Mouse (Mus musculus) kidney, embryonic 15.5 days (tissue): Measurements from ENCODE around the gene Rbm44. TPM values are rescaled to one million over a fixed set of nuclear protein-coding genes. Genes with fewer than 3 reads are reported as not detected.

ENCODE experiments used
- ATAC-seq: fragments of 200-750 bp; cut with Nextera tagmentation; replicated peaks from 2 replicates; pipeline ENCODE4 v1.8.0; 2017; ENCODE audit warnings: moderate TSS enrichment; ENCODE audit not compliant: low FRiP score
- H3K27ac ChIP-seq: fragments of 300-500 bp; sonication (generic); 2 replicates; pipeline ENCODE4 v1.5.1; 2015; ENCODE audit warnings: mild to moderate bottlenecking, inconsistent platforms
- H3K27me3 ChIP-seq: fragments of 300-500 bp; sonication (generic); 2 replicates; pipeline ENCODE4 v1.6.1; 2015; ENCODE audit warnings: inconsistent platforms
- H3K36me3 ChIP-seq: fragments of 300-500 bp; sonication (generic); 2 replicates; pipeline ENCODE4 v1.6.1; 2015; ENCODE audit warnings: inconsistent platforms
- H3K4me1 ChIP-seq: fragments of 300-500 bp; sonication (generic); 2 replicates; pipeline ENCODE4 v1.6.1; 2015; ENCODE audit warnings: inconsistent platforms
- H3K4me2 ChIP-seq: fragments of 300-500 bp; sonication (generic); 2 replicates; pipeline ENCODE4 v1.6.1; 2015; ENCODE audit warnings: moderate library complexity, mild to moderate bottlenecking, inconsistent platforms
- H3K4me3 ChIP-seq: fragments of 300-500 bp; sonication (generic); replicated peaks from 2 replicates; pipeline ENCODE4 v1.5.1; 2015; ENCODE audit warnings: mild to moderate bottlenecking, inconsistent platforms
- H3K9ac ChIP-seq: fragments of 300-500 bp; sonication (generic); 2 replicates; pipeline ENCODE4 v1.6.1; 2015; ENCODE audit warnings: mild to moderate bottlenecking, inconsistent platforms
- H3K9me3 ChIP-seq: fragments of 300-500 bp; sonication (generic); replicated peaks from 2 replicates; pipeline ENCODE4 v1.6.1; 2016; ENCODE audit warnings: inconsistent platforms
- WGBS: fragments of 180-500 bp; shearing (Covaris S2); methylation state at CpG from one replicate; pipeline ENCODE4 v1.1.7; 2015; ENCODE audit warnings: mixed read lengths; 5-methylcytosine and 5-hydroxymethylcytosine counted together
- polyA plus RNA-seq: library from polyadenylated mRNA; unstranded; fragments of >200 nt; fragmentation: Nextera tagmentation; extraction: Ambion mirVana; gene quantifications from 2 replicates; pipeline ENCODE4 v1.2.1, GENCODE M21; 2015

Rbm44 gene
- polyA plus RNA-seq, 1 experiment from 2014 or later: 0.61 TPM

- Histone ChIP-seq H3K4me1 (peaks cover 26% of the 10 kb centered on the region), H3K27ac (no peak overlapping the region), H3K36me3 (no peaks in the 10 kb centered on the region), H3K4me3 (peak overlapping the region; percentile 45), H3K9me3 (no peaks in the 10 kb centered on the region), H3K9ac (peak overlapping the region; percentile 33; the same call in 1 of the 2 replicates), H3K4me2 (peak overlapping the region; percentile 86), H3K27me3 (peaks cover 48% of the 10 kb centered on the region)
- WGBS: 9% methylated on average over 14 of the region's 14 CpGs
- ATAC-seq: no peak; the same call in 1 of the 2 replicates
Measured at GRCm38 (mm10) chr1:91180174-91180565, 35.3 kb downstream of the Rbm44 start.

- peak overlapping the region; percentile 45; the same call in 1 of the 2 replicates for H3K4me3 ChIP-seq
- peak overlapping the region; percentile 86; the same call in 1 of the 2 replicates for H3K4me2 ChIP-seq
- 70% methylated on average over 6 of the region's 6 CpGs for WGBS
- no peak overlapping the region for H3K27ac ChIP-seq
- ATAC-seq: no peak
- peaks cover 48% of the 10 kb centered on the region for H3K27me3 ChIP-seq
- H3K4me1 ChIP-seq: peaks cover 26% of the 10 kb centered on the region
- no peaks in the 10 kb centered on the region for H3K36me3 ChIP-seq
- no peaks in the 10 kb centered on the region for H3K9me3 ChIP-seq
- H3K9ac ChIP-seq: no peak overlapping the region
Measured at GRCm38 (mm10) chr1:91180723-91181122, 35.8 kb downstream of the Rbm44 start.

- peaks cover 26% of the 10 kb centered on the region for H3K4me1 ChIP-seq
- no peaks in the 10 kb centered on the region for H3K9me3 ChIP-seq
- H3K27me3 ChIP-seq: peaks cover 48% of the 10 kb centered on the region
- WGBS: 34% methylated on average over 5 of the region's 5 CpGs
- ATAC-seq: no peak
- no peak overlapping the region for H3K4me3 ChIP-seq
- H3K36me3 ChIP-seq: no peaks in the 10 kb centered on the region
- H3K9ac ChIP-seq: no peak overlapping the region
- no peak overlapping the region for H3K4me2 ChIP-seq
- H3K27ac ChIP-seq: no peak overlapping the region
Measured at GRCm38 (mm10) chr1:91181261-91181660, 36.4 kb downstream of the Rbm44 start.

- no peak for ATAC-seq
- Histone ChIP-seq H3K4me1 (peaks cover 26% of the 10 kb centered on the region), H3K27me3 (peaks cover 48% of the 10 kb centered on the region), H3K4me2 (peak overlapping the region; percentile 17), H3K9me3 (no peaks in the 10 kb centered on the region), H3K4me3 (no peak overlapping the region), H3K27ac (no peak overlapping the region), H3K36me3 (no peaks in the 10 kb centered on the region), H3K9ac (no peak overlapping the region)
- 33% methylated on average over 12 of the region's 12 CpGs for WGBS
Measured at GRCm38 (mm10) chr1:91181784-91182450, 37.0 kb downstream of the Rbm44 start.

GRCm38 (mm10) chr1:91183305-91183704, 38.4 kb downstream of the Rbm44 start:
- Histone ChIP-seq H3K27me3 (peaks cover 48% of the 10 kb centered on the region), H3K27ac (no peak overlapping the region), H3K9ac (no peak overlapping the region), H3K36me3 (no peaks in the 10 kb centered on the region), H3K9me3 (no peaks in the 10 kb centered on the region), H3K4me1 (peaks cover 26% of the 10 kb centered on the region), H3K4me2 (no peak overlapping the region), H3K4me3 (no peak overlapping the region)
- no peak for ATAC-seq
- WGBS: 83% methylated on average over 10 of the region's 10 CpGs

- H3K27me3 ChIP-seq: peaks cover 26% of the 10 kb centered on the region
- no peak for ATAC-seq
- no peak overlapping the region for H3K27ac ChIP-seq
- no peak overlapping the region for H3K4me3 ChIP-seq
- H3K9ac ChIP-seq: no peak overlapping the region
- no peaks in the 10 kb centered on the region for H3K9me3 ChIP-seq
- H3K4me1 ChIP-seq: peaks cover 2% of the 10 kb centered on the region
- WGBS: 81% methylated on average over 6 of the region's 6 CpGs
- H3K36me3 ChIP-seq: no peaks in the 10 kb centered on the region
- H3K4me2 ChIP-seq: no peak overlapping the region
Measured at GRCm38 (mm10) chr1:91186677-91187076, 41.8 kb downstream of the Rbm44 start.

- no peaks in the 10 kb centered on the region for H3K9me3 ChIP-seq
- H3K27ac ChIP-seq: no peak overlapping the region
- ATAC-seq: no peak
- H3K9ac ChIP-seq: no peak overlapping the region
- no peak overlapping the region for H3K4me3 ChIP-seq
- 94% methylated on average over 5 of the region's 5 CpGs for WGBS
- no peaks in the 10 kb centered on the region for H3K4me1 ChIP-seq
- H3K4me2 ChIP-seq: no peak overlapping the region
- peaks cover 23% of the 10 kb centered on the region for H3K27me3 ChIP-seq
- H3K36me3 ChIP-seq: no peaks in the 10 kb centered on the region
Measured at GRCm38 (mm10) chr1:91187315-91187714, 42.4 kb downstream of the Rbm44 start.

- no peak overlapping the region for H3K4me3 ChIP-seq
- H3K9ac ChIP-seq: no peak overlapping the region
- H3K4me2 ChIP-seq: no peak overlapping the region
- no peak for ATAC-seq
- 87% methylated on average over 7 of the region's 7 CpGs for WGBS
- no peaks in the 10 kb centered on the region for H3K36me3 ChIP-seq
- H3K4me1 ChIP-seq: no peaks in the 10 kb centered on the region
- peaks cover 16% of the 10 kb centered on the region for H3K27me3 ChIP-seq
- no peak overlapping the region for H3K27ac ChIP-seq
- no peaks in the 10 kb centered on the region for H3K9me3 ChIP-seq
Measured at GRCm38 (mm10) chr1:91187786-91188640, 43.1 kb downstream of the Rbm44 start.

GRCm38 (mm10) chr1:91188851-91189460, 44.1 kb downstream of the Rbm44 start:
- WGBS: 89% methylated on average over 10 of the region's 10 CpGs
- peaks cover 9% of the 10 kb centered on the region; the same call in 1 of the 2 replicates for H3K27me3 ChIP-seq
- no peak overlapping the region for H3K4me3 ChIP-seq
- no peaks in the 10 kb centered on the region for H3K4me1 ChIP-seq
- H3K27ac ChIP-seq: no peak overlapping the region
- no peaks in the 10 kb centered on the region for H3K36me3 ChIP-seq
- ATAC-seq: no peak
- no peaks in the 10 kb centered on the region for H3K9me3 ChIP-seq
- no peak overlapping the region for H3K9ac ChIP-seq
- H3K4me2 ChIP-seq: no peak overlapping the region

GRCm38 (mm10) chr1:91192184-91192583, 47.3 kb downstream of the Rbm44 start:
- H3K9ac ChIP-seq: no peak overlapping the region
- no peaks in the 10 kb centered on the region for H3K36me3 ChIP-seq
- no peaks in the 10 kb centered on the region for H3K4me1 ChIP-seq
- H3K27ac ChIP-seq: no peak overlapping the region
- H3K4me2 ChIP-seq: no peak overlapping the region
- no peak for ATAC-seq
- WGBS: 72% methylated on average over 8 of the region's 8 CpGs
- H3K9me3 ChIP-seq: no peaks in the 10 kb centered on the region
- H3K27me3 ChIP-seq: peaks cover 2% of the 10 kb centered on the region; the same call in 1 of the 2 replicates
- no peak overlapping the region for H3K4me3 ChIP-seq

GRCm38 (mm10) chr1:91193242-91193641, 48.4 kb downstream of the Rbm44 start:
- H3K36me3 ChIP-seq: no peaks in the 10 kb centered on the region
- no peak overlapping the region for H3K27ac ChIP-seq
- H3K9me3 ChIP-seq: no peaks in the 10 kb centered on the region
- no peaks in the 10 kb centered on the region for H3K4me1 ChIP-seq
- ATAC-seq: no peak
- H3K4me2 ChIP-seq: no peak overlapping the region
- 76% methylated on average over 4 of the region's 4 CpGs for WGBS
- H3K27me3 ChIP-seq: peaks cover 2% of the 10 kb centered on the region; the same call in 1 of the 2 replicates
- no peak overlapping the region for H3K4me3 ChIP-seq
- H3K9ac ChIP-seq: no peak overlapping the region

- Histone ChIP-seq H3K27me3 (peaks cover 2% of the 10 kb centered on the region; the same call in 1 of the 2 replicates), H3K36me3 (no peaks in the 10 kb centered on the region), H3K27ac (no peak overlapping the region), H3K4me3 (no peak overlapping the region), H3K4me1 (no peaks in the 10 kb centered on the region), H3K9ac (no peak overlapping the region), H3K9me3 (no peaks in the 10 kb centered on the region), H3K4me2 (no peak overlapping the region)
- 83% methylated on average over 4 of the region's 4 CpGs for WGBS
- no peak for ATAC-seq
Measured at GRCm38 (mm10) chr1:91193680-91194079, 48.8 kb downstream of the Rbm44 start.
